Mouse (Mus musculus) embryonic facial prominence, embryonic 12.5 days (tissue): ENCODE measurements around the gene Cd7. TPM values are rescaled to one million over a fixed set of nuclear protein-coding genes. Genes with fewer than 3 reads are reported as not detected.
"Not testable (repeated sequence)": the region's sequence is repeated elsewhere in the genome, so short reads cannot be mapped to it uniquely, and the experiment has no call there.

Source experiments
- ATAC-seq: fragments of 200-750 bp; cut with Nextera tagmentation; 2 replicates; pipeline ENCODE4 v1.8.0; 2017; ENCODE audit not compliant: insufficient number of reproducible peaks, insufficient read depth, low FRiP score, low TSS enrichment
- H3K27ac ChIP-seq: fragments of 300-500 bp; sonication (generic); 2 replicates; pipeline ENCODE4 v1.5.1; 2016; ENCODE audit warnings: mild to moderate bottlenecking
- H3K27me3 ChIP-seq: fragments of 300-500 bp; sonication (generic); 2 replicates; pipeline ENCODE4 v1.6.1; 2016; ENCODE audit warnings: mild to moderate bottlenecking, moderate library complexity
- H3K36me3 ChIP-seq: fragments of 300-500 bp; sonication (generic); 2 replicates; pipeline ENCODE4 v1.6.1; 2016; ENCODE audit warnings: mild to moderate bottlenecking
- H3K4me1 ChIP-seq: fragments of 300-500 bp; sonication (generic); 2 replicates; pipeline ENCODE4 v1.6.1; 2016
- H3K4me2 ChIP-seq: fragments of 300-500 bp; sonication (generic); replicated peaks from 2 replicates; pipeline ENCODE4 v1.6.1; 2016; ENCODE audit warnings: mild to moderate bottlenecking, moderate library complexity
- H3K4me3 ChIP-seq: fragments of 300-500 bp; sonication (generic); 2 replicates; pipeline ENCODE4 v1.5.1; 2016; ENCODE audit warnings: mild to moderate bottlenecking
- H3K9ac ChIP-seq: fragments of 300-500 bp; sonication (generic); 2 replicates; pipeline ENCODE4 v1.6.1; 2016; ENCODE audit warnings: mild to moderate bottlenecking, moderate library complexity
- H3K9me3 ChIP-seq: fragments of 300-500 bp; sonication (generic); 2 replicates; pipeline ENCODE4 v1.6.1; 2016; ENCODE audit warnings: mild to moderate bottlenecking, moderate library complexity
- WGBS: fragments of 180-500 bp; shearing (Covaris S2); methylation state at CpG from one replicate; pipeline ENCODE4 v1.1.7; 2016; 5-methylcytosine and 5-hydroxymethylcytosine counted together
- polyA plus RNA-seq: library from polyadenylated mRNA; unstranded; fragments of >200 nt; fragmentation: Nextera tagmentation; extraction: Ambion mirVana; gene quantifications from 2 replicates; pipeline ENCODE4 v1.2.1, GENCODE M21; 2016

The Cd7 gene
- 0.32 and 0.38 TPM in 2 replicates for polyA plus RNA-seq

DNA sequence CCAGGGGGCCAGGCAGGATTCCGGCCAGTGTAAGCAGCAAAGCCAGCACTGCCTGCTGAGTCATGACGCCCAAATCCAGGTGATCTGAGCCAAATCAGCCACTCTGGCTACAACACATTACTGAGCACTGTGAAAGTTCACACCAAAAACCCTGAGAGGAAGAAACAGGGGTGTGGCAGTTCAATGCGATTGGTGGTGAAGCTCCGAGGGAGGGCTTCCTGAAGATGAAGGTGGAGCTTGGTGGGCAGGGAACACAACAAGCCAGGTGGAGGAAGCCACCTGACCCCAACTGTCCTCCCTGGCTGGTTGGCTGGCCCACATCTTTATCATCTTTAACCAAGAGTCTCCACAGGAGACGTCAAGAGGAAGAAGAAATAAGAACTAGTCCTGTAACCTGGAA lies at the start of gene Cd7:
Gene Cd7, minus strand, starts transcription at position 117 of the 400 bp plus-strand sequence.
- no peaks in the 10 kb centered on the region for H3K27me3 ChIP-seq
- H3K27ac ChIP-seq = no peak within 1 kb of the TSS
- WGBS = 77% methylated on average over 5 of the region's 5 CpGs
- no peaks in the 10 kb centered on the region for H3K9me3 ChIP-seq
- H3K9ac ChIP-seq = no peak within 1 kb of the TSS
- H3K4me1 ChIP-seq = no peaks in the 10 kb centered on the region
- no peak for ATAC-seq
- no peak within 1 kb of the TSS for H3K4me3 ChIP-seq
- no peaks in the 10 kb centered on the region for H3K36me3 ChIP-seq
- no peak within 1 kb of the TSS for H3K4me2 ChIP-seq

DNA sequence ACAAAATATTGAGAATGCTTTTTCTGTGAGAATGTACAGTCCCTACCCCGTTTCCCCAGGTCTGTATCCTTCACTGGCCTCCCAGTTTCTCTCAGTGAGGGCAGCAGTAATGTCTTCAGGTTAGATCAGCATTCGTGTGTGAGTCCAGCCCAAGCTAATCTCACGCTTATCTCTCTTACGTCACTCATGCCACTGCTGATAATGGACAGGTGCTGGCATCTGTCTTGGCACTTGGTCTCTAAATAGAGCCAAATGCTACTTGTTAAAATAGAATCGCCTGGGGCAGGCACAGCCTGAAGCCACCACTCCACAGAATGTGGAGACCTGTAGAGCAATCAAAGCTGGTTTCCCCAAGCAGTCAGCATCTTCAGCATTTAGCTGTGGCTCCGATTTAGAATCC lies 49.8 kb upstream of the Cd7 start:
- ATAC-seq = no peak
- H3K9ac ChIP-seq = no peak overlapping the region
- H3K4me2 ChIP-seq = no peak overlapping the region
- no peak overlapping the region for H3K4me3 ChIP-seq
- 75% methylated on average over 6 of the region's 6 CpGs for WGBS
- no peaks in the 10 kb centered on the region for H3K27me3 ChIP-seq
- no peak overlapping the region for H3K27ac ChIP-seq
- no peaks in the 10 kb centered on the region for H3K4me1 ChIP-seq
- no peaks in the 10 kb centered on the region for H3K9me3 ChIP-seq
- H3K36me3 ChIP-seq = no peaks in the 10 kb centered on the region

DNA sequence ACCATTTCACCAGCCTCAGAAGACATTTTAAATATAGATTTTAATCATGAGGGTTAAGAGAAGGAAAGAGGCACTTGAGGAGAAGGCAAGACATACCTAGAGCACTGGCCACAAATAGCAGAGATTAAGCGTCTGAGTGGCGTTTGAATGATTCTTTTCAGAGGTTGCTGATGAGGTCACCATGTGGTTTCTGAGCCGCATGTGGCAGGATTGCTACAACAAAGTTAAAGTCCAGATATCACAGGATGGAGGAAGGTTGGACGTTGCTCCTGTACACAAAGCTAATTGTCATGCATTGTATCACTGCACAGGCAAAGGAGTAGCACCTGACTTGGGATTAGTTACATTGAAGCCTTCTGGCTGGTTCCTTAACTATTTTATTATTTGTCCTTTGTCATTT lies 47.1 kb upstream of the Cd7 start:
- Histone ChIP-seq H3K4me3 (no peak overlapping the region), H3K27me3 (no peaks in the 10 kb centered on the region), H3K4me2 (no peak overlapping the region), H3K9ac (no peak overlapping the region), H3K4me1 (no peaks in the 10 kb centered on the region), H3K27ac (no peak overlapping the region), H3K36me3 (no peaks in the 10 kb centered on the region), H3K9me3 (no peaks in the 10 kb centered on the region)
- WGBS = 51% methylated on average over 4 of the region's 4 CpGs
- no peak for ATAC-seq

DNA sequence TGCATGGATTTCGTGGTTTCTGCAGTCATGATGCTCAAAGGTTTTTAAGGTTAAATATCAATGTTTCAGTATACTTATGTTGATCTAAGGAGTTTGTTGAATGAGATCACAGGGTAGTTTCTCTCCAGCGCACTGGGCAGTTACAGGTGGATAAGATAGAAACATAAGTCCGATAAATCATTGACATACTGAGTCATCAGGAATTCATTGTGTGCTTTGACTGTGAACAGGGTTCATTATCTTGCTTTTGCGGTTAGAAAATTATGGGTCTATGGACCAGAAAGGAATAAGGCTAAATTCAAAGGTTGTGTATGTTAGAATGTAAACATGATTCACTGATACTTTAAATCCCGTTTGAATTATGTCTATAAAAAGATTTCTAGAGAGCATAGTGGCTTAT lies 46.0 kb upstream of the Cd7 start:
- H3K4me3 ChIP-seq = no peak overlapping the region
- no peaks in the 10 kb centered on the region for H3K36me3 ChIP-seq
- H3K9ac ChIP-seq = no peak overlapping the region
- WGBS = 77% methylated on average over 5 of the region's 5 CpGs
- no peak for ATAC-seq
- H3K27me3 ChIP-seq = no peaks in the 10 kb centered on the region
- H3K9me3 ChIP-seq = no peaks in the 10 kb centered on the region
- no peak overlapping the region for H3K27ac ChIP-seq
- H3K4me2 ChIP-seq = no peak overlapping the region
- H3K4me1 ChIP-seq = no peaks in the 10 kb centered on the region

DNA sequence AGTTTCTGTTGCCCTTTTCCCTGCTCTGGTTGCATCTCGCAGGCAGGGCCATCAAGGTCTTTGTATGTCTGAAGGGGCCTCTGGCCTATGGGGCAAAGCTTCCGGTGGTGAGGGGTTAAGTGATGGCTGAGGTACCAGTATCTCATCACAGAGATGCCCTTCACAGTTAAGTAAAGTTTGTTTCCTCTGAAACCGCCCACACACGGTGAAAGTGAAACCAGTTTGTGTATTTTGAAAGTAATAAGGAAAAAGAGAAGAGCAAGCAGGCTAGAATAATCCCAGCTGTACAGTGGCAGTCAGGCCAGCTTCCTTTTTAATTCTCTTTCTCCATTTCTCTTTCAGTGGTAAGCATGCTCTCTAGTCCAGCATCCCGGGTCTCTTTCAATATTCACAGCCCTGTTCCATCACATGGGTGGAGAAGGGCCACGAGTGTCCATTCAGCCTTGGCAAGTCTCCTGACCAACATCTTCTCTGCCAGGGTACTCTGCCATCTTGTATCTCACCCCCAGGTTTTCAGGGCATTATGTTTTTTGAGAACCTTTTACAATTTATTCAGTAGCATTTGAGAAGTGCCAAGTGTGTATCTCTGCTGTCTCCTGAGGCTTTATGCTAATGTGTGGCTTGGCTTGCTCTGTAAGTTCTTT lies 43.8 kb upstream of the Cd7 start:
- no peaks in the 10 kb centered on the region for H3K36me3 ChIP-seq
- 72% methylated on average over 6 of the region's 6 CpGs for WGBS

DNA sequence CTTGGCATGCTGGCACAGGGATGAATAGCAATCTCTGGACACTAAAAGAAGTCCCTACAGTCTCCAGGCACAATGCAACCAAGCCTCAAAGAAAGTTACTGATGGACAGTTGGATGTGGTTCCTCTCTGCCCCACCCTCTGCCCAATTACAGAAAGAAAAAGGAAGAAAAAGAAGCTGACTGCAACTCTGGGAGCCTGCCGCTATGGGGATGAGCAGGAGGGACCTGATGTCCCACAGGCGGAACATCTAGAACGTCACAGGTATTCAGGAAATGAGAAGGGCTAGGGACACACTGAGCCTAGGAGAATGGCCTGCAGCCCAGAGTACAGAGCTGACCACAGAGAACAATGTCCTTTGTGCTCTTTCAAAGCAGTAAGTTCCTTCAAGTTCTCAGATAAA lies 43.0 kb upstream of the Cd7 start:
- no peaks in the 10 kb centered on the region for H3K9me3 ChIP-seq
- H3K9ac ChIP-seq = no peak overlapping the region
- no peak overlapping the region for H3K4me2 ChIP-seq
- no peaks in the 10 kb centered on the region for H3K27me3 ChIP-seq
- H3K4me1 ChIP-seq = no peaks in the 10 kb centered on the region
- no peaks in the 10 kb centered on the region for H3K36me3 ChIP-seq
- ATAC-seq = no peak
- 78% methylated on average over 3 of the region's 3 CpGs for WGBS
- no peak overlapping the region for H3K27ac ChIP-seq
- no peak overlapping the region for H3K4me3 ChIP-seq

More for the DNA sequence above, 43.8 kb upstream of the Cd7 start:
- no peak for ATAC-seq
- Histone ChIP-seq H3K9ac (no peak overlapping the region), H3K4me3 (no peak overlapping the region), H3K27me3 (no peaks in the 10 kb centered on the region), H3K9me3 (no peaks in the 10 kb centered on the region), H3K4me2 (no peak overlapping the region), H3K27ac (no peak overlapping the region), H3K4me1 (no peaks in the 10 kb centered on the region)

DNA sequence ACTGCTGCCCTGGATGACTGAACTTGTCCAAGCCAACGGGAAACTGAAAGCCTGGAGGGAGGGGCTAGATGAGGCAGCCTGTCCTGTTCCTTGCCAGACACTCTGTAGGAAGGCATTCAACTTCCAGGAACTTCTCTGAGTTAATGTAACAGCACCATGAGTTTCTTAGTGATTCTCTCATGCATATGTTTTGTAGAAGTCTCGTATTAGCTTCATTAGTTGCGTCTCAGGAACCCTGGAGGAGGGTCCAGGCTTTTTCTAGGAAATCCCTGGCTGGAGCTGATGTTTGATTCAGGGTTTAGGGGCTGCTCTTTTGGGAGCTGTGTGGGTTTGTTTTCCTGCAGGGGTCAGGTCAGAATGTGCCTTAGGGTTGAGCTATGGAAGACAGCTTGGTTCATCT lies 41.9 kb upstream of the Cd7 start, which contains the start of gene Sectm1a:
Gene Sectm1a, minus strand, starts transcription at position 101 of the 400 bp plus-strand sequence.
- Histone ChIP-seq H3K9me3 (no peaks in the 10 kb centered on the region), H3K27me3 (no peaks in the 10 kb centered on the region), H3K4me1 (no peaks in the 10 kb centered on the region), H3K4me2 (no peak within 1 kb of the TSS), H3K27ac (no peak within 1 kb of the TSS), H3K9ac (no peak within 1 kb of the TSS), H3K4me3 (no peak within 1 kb of the TSS), H3K36me3 (no peaks in the 10 kb centered on the region)
- no peak for ATAC-seq
- 68% methylated on average over 3 of the region's 3 CpGs for WGBS

DNA sequence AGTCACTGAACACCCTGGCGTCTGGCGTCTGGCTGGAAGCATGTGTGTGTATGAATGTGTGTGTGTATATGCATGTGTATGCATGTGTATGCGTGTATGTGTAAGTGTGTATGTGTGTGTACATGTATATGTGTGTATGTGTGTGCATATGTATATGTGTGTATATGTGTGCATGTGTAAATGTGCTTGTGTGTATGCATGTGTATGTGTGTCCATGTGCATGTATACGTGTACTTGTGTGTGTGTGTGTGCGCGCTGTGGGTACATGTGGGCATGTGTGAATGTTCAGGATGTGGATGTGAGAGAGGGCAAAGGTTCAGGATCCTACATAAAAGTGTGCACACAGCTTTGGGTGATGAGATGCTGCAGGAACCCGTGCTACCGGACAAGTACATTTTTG lies 41.1 kb upstream of the Cd7 start:
- Histone ChIP-seq H3K36me3 (no peaks in the 10 kb centered on the region), H3K9ac (no peak overlapping the region), H3K4me1 (no peaks in the 10 kb centered on the region), H3K4me2 (no peak overlapping the region), H3K9me3 (no peaks in the 10 kb centered on the region), H3K27ac (no peak overlapping the region), H3K27me3 (no peaks in the 10 kb centered on the region), H3K4me3 (no peak overlapping the region)
- no peak for ATAC-seq
- 90% methylated on average over 8 of the region's 8 CpGs for WGBS

DNA sequence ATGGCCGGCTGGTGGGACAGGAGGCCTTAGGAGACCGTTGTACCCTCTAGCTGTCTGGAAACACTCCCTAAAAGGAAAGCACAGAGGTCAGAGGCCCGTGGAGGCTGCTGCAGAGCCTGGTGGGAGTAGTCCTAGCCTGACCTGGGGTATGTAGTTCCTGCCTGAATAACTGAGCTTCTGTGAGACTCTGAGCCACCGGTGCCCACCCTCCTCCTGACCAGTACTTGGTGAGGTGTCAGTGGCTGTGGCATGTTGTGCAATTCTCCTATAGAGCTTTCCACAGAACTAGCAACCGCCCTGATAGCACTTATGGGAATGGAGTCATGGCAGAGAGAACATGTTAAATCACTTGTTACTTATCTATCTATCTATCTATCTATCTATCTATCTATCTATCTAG lies 36.4 kb upstream of the Cd7 start:
- H3K27ac ChIP-seq = no peak overlapping the region
- WGBS = 68% methylated on average over 5 of the region's 5 CpGs

DNA sequence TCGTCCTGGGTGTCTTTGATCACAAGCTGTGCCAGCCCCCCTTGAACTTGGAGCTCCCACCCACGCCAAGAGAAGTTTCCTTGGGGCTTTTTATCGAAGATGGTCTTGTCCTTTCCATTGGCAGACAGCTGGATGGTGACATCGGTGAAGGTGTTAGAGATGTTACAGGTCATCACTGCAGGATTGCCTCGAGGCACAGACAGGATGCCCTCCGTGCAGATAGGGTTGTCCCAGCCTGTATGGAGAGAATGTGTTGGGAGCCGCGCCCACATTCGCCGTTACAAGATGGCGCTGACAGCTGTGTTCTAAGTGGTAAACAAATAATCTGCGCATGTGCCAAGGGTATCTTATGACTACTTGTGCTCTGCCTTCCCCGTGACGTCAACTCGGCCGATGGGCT lies 30.4 kb upstream of the Cd7 start:
- H3K4me1 ChIP-seq, H3K27me3 ChIP-seq, H3K9ac ChIP-seq, H3K4me3 ChIP-seq, H3K36me3 ChIP-seq, H3K9me3 ChIP-seq, ATAC-seq, H3K4me2 ChIP-seq, H3K27ac ChIP-seq: not testable (repeated sequence)
- WGBS = 90% methylated on average over 12 of the region's 16 CpGs

More for the DNA sequence above, 36.4 kb upstream of the Cd7 start:
- ATAC-seq = no peak
- no peaks in the 10 kb centered on the region for H3K27me3 ChIP-seq
- no peaks in the 10 kb centered on the region for H3K36me3 ChIP-seq
- H3K4me2 ChIP-seq = no peak overlapping the region
- no peaks in the 10 kb centered on the region for H3K9me3 ChIP-seq
- H3K9ac ChIP-seq = no peak overlapping the region
- H3K4me3 ChIP-seq = no peak overlapping the region
- H3K4me1 ChIP-seq = no peaks in the 10 kb centered on the region

DNA sequence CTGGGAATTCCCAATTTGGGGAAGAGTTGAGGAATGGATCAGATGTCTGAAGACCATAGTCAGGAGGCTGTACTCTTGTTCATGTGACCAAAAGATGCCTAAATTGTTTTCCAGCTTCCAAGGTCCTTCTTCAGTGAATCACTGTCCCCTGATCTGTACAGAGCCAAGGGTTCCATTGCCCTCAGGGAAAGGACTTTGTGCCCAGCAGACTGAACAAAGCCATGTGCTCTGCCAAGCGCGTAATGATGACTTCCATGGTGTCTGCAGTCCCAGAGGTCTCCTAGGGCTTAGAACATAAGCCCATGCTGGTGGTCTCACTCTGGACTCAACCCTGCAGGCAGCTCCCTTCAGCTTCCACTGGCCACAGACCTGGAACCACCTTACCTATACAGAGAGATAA lies 28.7 kb upstream of the Cd7 start:
- no peaks in the 10 kb centered on the region for H3K27me3 ChIP-seq
- H3K4me1 ChIP-seq = no peaks in the 10 kb centered on the region
- no peak overlapping the region for H3K27ac ChIP-seq
- no peak overlapping the region for H3K4me3 ChIP-seq
- no peaks in the 10 kb centered on the region for H3K36me3 ChIP-seq
- no peak for ATAC-seq
- no peaks in the 10 kb centered on the region for H3K9me3 ChIP-seq
- WGBS = 81% methylated on average over 2 of the region's 2 CpGs
- no peak overlapping the region for H3K9ac ChIP-seq
- H3K4me2 ChIP-seq = no peak overlapping the region

DNA sequence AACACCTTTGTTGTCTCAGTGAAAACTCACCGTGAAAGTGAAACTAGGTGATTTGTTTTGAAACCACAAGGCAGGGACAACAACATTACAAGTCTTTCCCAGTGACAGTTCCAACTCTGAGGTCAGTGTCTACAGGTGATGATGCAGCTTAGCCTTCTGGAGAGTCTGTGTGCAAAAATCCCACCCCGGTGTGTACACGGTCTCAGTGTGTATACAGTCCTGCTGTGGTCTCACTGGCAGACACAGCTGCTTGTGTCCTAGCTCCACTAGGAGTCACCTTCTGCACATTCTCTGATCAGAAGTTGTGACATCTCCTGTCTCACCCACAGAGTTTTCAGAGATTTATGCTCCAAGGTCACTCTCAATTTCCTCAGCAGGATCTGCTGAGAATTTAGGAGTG lies 25.0 kb upstream of the Cd7 start:
- Histone ChIP-seq H3K27me3 (no peaks in the 10 kb centered on the region), H3K4me3 (no peak overlapping the region), H3K9me3 (no peaks in the 10 kb centered on the region), H3K9ac (no peak overlapping the region), H3K27ac (no peak overlapping the region), H3K36me3 (no peaks in the 10 kb centered on the region), H3K4me1 (no peaks in the 10 kb centered on the region), H3K4me2 (no peak overlapping the region)
- ATAC-seq = no peak
- WGBS = 83% methylated on average over 3 of the region's 3 CpGs

DNA sequence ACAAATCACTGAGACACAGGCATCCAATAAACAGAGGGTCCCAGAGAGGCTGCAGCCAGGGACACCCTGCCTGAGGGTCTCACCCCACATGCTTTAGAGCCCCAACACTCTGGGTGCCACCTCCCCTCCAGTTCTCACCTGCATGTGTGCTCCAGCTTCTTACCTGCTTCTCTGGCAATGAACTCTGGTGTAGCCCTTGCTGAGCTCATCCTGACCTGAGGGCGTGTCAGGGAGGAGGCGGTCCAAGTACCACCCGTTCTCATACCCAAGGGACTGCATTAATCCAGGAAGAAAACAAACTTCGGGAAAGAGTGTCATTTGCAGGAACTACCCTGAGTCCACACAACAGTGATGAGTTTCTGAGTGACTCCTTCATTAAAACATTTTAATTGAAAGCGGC lies 24.2 kb upstream of the Cd7 start, which contains the start of gene Sectm1b:
Gene Sectm1b, minus strand, starts transcription at position 191 of the 400 bp plus-strand sequence.
- H3K4me3 ChIP-seq = no peak within 1 kb of the TSS
- H3K27ac ChIP-seq = no peak within 1 kb of the TSS
- H3K36me3 ChIP-seq = no peaks in the 10 kb centered on the region
- H3K9me3 ChIP-seq = no peaks in the 10 kb centered on the region
- no peak for ATAC-seq
- H3K4me1 ChIP-seq = no peaks in the 10 kb centered on the region
- no peaks in the 10 kb centered on the region for H3K27me3 ChIP-seq
- H3K9ac ChIP-seq = no peak within 1 kb of the TSS
- H3K4me2 ChIP-seq = no peak within 1 kb of the TSS
- 68% methylated on average over 5 of the region's 5 CpGs for WGBS
